In the genomic region with DNA sequence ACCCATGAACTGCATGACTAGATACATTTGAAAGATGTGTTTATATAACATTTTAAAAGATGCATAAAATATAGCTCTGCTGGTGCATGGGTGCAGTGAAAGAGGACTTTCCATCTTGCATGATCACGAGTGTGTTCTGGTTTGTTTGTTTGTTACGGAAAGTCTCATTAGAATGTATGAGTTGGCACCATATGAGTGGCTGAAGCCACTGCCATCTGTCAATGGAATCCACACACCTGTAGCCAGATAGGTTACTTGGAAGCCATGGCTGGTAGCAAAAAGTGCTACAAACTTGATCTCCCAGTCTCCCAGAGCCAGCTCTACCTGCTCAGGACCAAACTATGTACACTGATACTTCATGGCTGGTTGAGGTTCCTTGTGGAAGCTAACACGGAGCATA, we compare ENCODE assay signal across 11 mouse cellular contexts.
"Had no signal": no experiment of that assay in that cellular context is flagged by ENCODE, and none has a peak within 500 bp of the region (broad histone marks: within the 10 kb centered on the region; RNA-seq: fewer than 3 reads in every experiment).

No protein-coding gene starts in this region.

- DNase-seq: left cerebral cortex, postnatal 4 days; liver; liver, embryonic 13.5 days; liver, postnatal 0 days; lung, adult 2 months; lung, embryonic 14.5 days; lung, postnatal 10 days; lung, postnatal 14 days; lung, postnatal 36 days; lung, postnatal 4 days; midbrain, embryonic 14.5 days had no signal
